Mouse (Mus musculus): ENCODE results near the gene Slc35g3. TPM values are rescaled to one million over a fixed set of nuclear protein-coding genes. Genes with fewer than 3 reads are reported as not detected.
"Not testable (repeated sequence)": the region's sequence is repeated elsewhere in the genome, so short reads cannot be mapped to it uniquely, and the experiment has no call there.

Gene Slc35g3
- polyA plus RNA-seq, 1 experiment from 2014 or later: not detected

- Histone ChIP-seq H3K9ac (peak overlapping the region; percentile 49; the same call in 1 of the 2 replicates), H3K27me3 (no peaks in the 10 kb centered on the region), H3K4me2 (peak overlapping the region; percentile 37), H3K36me3 (peaks cover 18% of the 10 kb centered on the region), H3K9me3 (replicated peaks) (no peaks in the 10 kb centered on the region), H3K4me1 (replicated peaks) (peaks cover 75% of the 10 kb centered on the region), H3K27ac (peak overlapping the region; percentile 53), H3K4me3 (replicated peaks) (no peak overlapping the region; the same call in 1 of the 2 replicates)
- ATAC-seq (ENCODE audit: low read depth): no peak
- no peak for DNase-seq
These were observed 9.1 kb downstream of the Slc35g3 start for GRCm38 (mm10) chr11:69752686-69753085.

GRCm38 (mm10) chr11:69751635-69752034 is 10.1 kb downstream of the Slc35g3 start:
- no peak overlapping the region for H3K27ac ChIP-seq
- peaks cover 64% of the 10 kb centered on the region for H3K4me1 ChIP-seq (replicated peaks)
- H3K4me3 ChIP-seq (replicated peaks): no peak overlapping the region

GRCm38 (mm10) chr11:69731408-69731807 is 30.4 kb downstream of the Slc35g3 start:
- not testable (repeated sequence) for H3K4me3 ChIP-seq (replicated peaks); H3K4me2 ChIP-seq; DNase-seq; H3K27ac ChIP-seq; H3K27me3 ChIP-seq; H3K4me1 ChIP-seq (replicated peaks); H3K9me3 ChIP-seq (replicated peaks); H3K9ac ChIP-seq; ATAC-seq (ENCODE audit: low read depth)
- peaks cover 32% of the 10 kb centered on the region for H3K36me3 ChIP-seq
- 54% methylated on average over 3 of the region's 3 CpGs for WGBS (ENCODE audit: insufficient replicate concordance)

More at GRCm38 (mm10) chr11:69751635-69752034, 10.1 kb downstream of the Slc35g3 start:
- no peak for DNase-seq
- WGBS (ENCODE audit: insufficient replicate concordance): 17% methylated on average over 3 of the region's 3 CpGs
- Histone ChIP-seq H3K27me3 (no peaks in the 10 kb centered on the region), H3K4me2 (peak overlapping the region; percentile 37), H3K36me3 (peaks cover 29% of the 10 kb centered on the region), H3K9me3 (replicated peaks) (no peaks in the 10 kb centered on the region), H3K9ac (peak overlapping the region; percentile 33; the same call in 1 of the 2 replicates)
- peak; percentile 71 for ATAC-seq (ENCODE audit: low read depth)

GRCm38 (mm10) chr11:69729063-69729462 is 32.7 kb downstream of the Slc35g3 start:
- Histone ChIP-seq H3K9me3 (replicated peaks) (no peaks in the 10 kb centered on the region), H3K27me3 (no peaks in the 10 kb centered on the region), H3K9ac (no peak overlapping the region), H3K4me1 (replicated peaks) (peaks cover 6% of the 10 kb centered on the region), H3K4me2 (no peak overlapping the region), H3K27ac (no peak overlapping the region), H3K4me3 (replicated peaks) (no peak overlapping the region), H3K36me3 (peaks cover 9% of the 10 kb centered on the region)
- 24% methylated on average over 3 of the region's 3 CpGs for WGBS (ENCODE audit: insufficient replicate concordance)
- DNase-seq (peak; percentile 60), ATAC-seq (ENCODE audit: low read depth) (no peak)

DNA sequence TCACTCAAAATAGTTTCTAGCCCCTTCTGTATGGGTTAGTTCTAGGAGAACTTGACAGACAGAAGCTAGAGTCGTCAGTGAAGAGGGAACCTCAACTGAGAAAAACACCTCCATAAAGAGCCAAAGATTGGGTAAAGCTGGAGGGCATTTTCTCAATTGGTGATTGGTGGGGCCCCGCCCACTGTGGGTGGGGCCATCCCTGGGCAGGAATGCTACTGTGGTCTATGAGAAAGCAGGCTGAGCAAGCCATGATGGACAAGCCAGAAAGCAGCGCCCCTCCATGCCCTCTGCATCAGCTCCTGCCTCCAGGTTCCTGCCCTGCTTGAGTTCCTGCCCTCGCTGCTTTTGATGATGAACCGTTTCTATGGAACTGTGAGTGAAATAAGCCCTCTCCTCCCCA is 35.8 kb downstream of the Slc35g3 start:
- WGBS (ENCODE audit: insufficient replicate concordance): 32% methylated on average over 5 of the region's 5 CpGs
- no peak overlapping the region for H3K9ac ChIP-seq
- no peak for DNase-seq

DNA sequence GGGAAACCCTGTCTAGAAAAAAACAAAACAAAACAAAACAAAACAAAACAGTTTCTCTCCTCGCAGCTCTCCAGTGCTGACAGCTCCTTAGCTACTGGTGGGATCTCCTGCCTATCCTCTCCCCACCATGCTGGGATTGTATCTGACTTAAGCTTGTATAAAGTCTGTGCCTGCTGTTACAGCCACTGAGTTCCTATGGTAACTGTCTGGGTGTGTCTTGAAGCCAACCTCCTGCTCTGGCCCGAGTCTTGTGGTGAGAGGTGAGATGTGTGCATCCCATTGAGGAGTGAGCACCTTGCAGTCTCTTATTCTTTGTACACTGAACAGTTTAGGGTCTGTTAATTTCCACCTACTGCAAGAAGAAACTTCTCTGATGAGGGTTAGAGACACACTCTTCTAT is 38.7 kb downstream of the Slc35g3 start:
- H3K9me3 ChIP-seq (replicated peaks): no peaks in the 10 kb centered on the region
- H3K4me1 ChIP-seq (replicated peaks): peaks cover 26% of the 10 kb centered on the region
- no peaks in the 10 kb centered on the region for H3K27me3 ChIP-seq
- H3K9ac ChIP-seq: no peak overlapping the region
- ATAC-seq (ENCODE audit: low read depth) (no peak), DNase-seq (no peak)
- no peak overlapping the region for H3K27ac ChIP-seq
- H3K4me3 ChIP-seq (replicated peaks): no peak overlapping the region
- H3K36me3 ChIP-seq: no peaks in the 10 kb centered on the region
- no peak overlapping the region for H3K4me2 ChIP-seq
- 38% methylated on average over 2 of the region's 2 CpGs for WGBS (ENCODE audit: insufficient replicate concordance)

More for the DNA sequence above, 35.8 kb downstream of the Slc35g3 start:
- no peak overlapping the region for H3K4me3 ChIP-seq (replicated peaks)
- H3K4me2 ChIP-seq: no peak overlapping the region
- no peaks in the 10 kb centered on the region for H3K36me3 ChIP-seq
- H3K27ac ChIP-seq: no peak overlapping the region
- H3K27me3 ChIP-seq: no peaks in the 10 kb centered on the region
- ATAC-seq (ENCODE audit: low read depth): no peak
- H3K4me1 ChIP-seq (replicated peaks): peaks cover 11% of the 10 kb centered on the region
- no peaks in the 10 kb centered on the region for H3K9me3 ChIP-seq (replicated peaks)

GRCm38 (mm10) chr11:69720852-69721251 is 40.9 kb downstream of the Slc35g3 start:
- Histone ChIP-seq H3K4me1 (replicated peaks) (peaks cover 42% of the 10 kb centered on the region), H3K27me3 (no peaks in the 10 kb centered on the region), H3K4me2 (no peak overlapping the region), H3K9ac (no peak overlapping the region), H3K36me3 (no peaks in the 10 kb centered on the region), H3K27ac (no peak overlapping the region), H3K4me3 (replicated peaks) (no peak overlapping the region), H3K9me3 (replicated peaks) (no peaks in the 10 kb centered on the region)
- ATAC-seq (ENCODE audit: low read depth) (no peak), DNase-seq (no peak)
- WGBS (ENCODE audit: insufficient replicate concordance): 67% methylated on average over 6 of the region's 6 CpGs

- DNase-seq (no peak), ATAC-seq (ENCODE audit: low read depth) (no peak)
- Histone ChIP-seq H3K4me2 (peak overlapping the region; percentile 60; the same call in 1 of the 2 replicates), H3K27me3 (no peaks in the 10 kb centered on the region), H3K4me3 (replicated peaks) (no peak overlapping the region), H3K36me3 (no peaks in the 10 kb centered on the region), H3K4me1 (replicated peaks) (peaks cover 45% of the 10 kb centered on the region), H3K9me3 (replicated peaks) (no peaks in the 10 kb centered on the region), H3K9ac (no peak overlapping the region), H3K27ac (peak overlapping the region; percentile 73)
- 58% methylated on average over 6 of the region's 6 CpGs for WGBS (ENCODE audit: insufficient replicate concordance)
These were observed 42.3 kb downstream of the Slc35g3 start for GRCm38 (mm10) chr11:69719423-69719822.

- no peaks in the 10 kb centered on the region for H3K36me3 ChIP-seq
- H3K27ac ChIP-seq: peak overlapping the region; percentile 73
- H3K4me2 ChIP-seq: peak overlapping the region; percentile 60
- 13% methylated on average over 15 of the region's 15 CpGs for WGBS (ENCODE audit: insufficient replicate concordance)
- no peaks in the 10 kb centered on the region for H3K9me3 ChIP-seq (replicated peaks)
- H3K4me1 ChIP-seq (replicated peaks): peaks cover 45% of the 10 kb centered on the region
- no peaks in the 10 kb centered on the region for H3K27me3 ChIP-seq
- peak overlapping the region; percentile 35 for H3K4me3 ChIP-seq (replicated peaks)
- peak overlapping the region; percentile 69 for H3K9ac ChIP-seq
- ATAC-seq (ENCODE audit: low read depth) (peak; percentile 94), DNase-seq (peak; percentile 70)
These were observed 43.1 kb downstream of the Slc35g3 start for GRCm38 (mm10) chr11:69718661-69719060.

DNA sequence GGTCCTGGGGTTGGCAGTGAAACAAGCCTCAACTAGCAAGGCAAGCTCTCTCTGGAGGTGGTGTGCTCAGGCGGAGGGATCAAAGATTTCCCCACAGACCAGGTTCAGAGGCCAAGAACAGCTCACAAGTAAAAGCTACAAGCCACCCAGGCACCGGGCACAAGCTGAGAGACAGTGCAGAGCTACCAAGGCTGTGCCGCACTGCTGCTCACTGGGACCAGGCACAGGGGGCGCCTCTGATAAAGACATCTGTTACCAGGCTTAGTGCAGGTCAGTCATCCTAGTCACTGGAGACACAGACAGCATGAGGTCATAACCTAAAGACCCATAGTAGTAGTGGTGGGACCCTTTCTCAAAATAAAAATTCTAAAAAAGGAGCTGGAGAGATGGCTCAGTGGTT is 44.8 kb downstream of the Slc35g3 start:
- H3K36me3 ChIP-seq: no peaks in the 10 kb centered on the region
- no peak for ATAC-seq (ENCODE audit: low read depth)
- H3K27me3 ChIP-seq: no peaks in the 10 kb centered on the region
- WGBS (ENCODE audit: insufficient replicate concordance): 63% methylated on average over 4 of the region's 4 CpGs
- no peaks in the 10 kb centered on the region for H3K9me3 ChIP-seq (replicated peaks)
- DNase-seq: peak; percentile 27
- peak overlapping the region; percentile 55; the same call in 1 of the 2 replicates for H3K27ac ChIP-seq
- H3K4me1 ChIP-seq (replicated peaks): peaks cover 40% of the 10 kb centered on the region
- H3K4me3 ChIP-seq (replicated peaks): no peak overlapping the region
- no peak overlapping the region for H3K4me2 ChIP-seq
- no peak overlapping the region for H3K9ac ChIP-seq

DNA sequence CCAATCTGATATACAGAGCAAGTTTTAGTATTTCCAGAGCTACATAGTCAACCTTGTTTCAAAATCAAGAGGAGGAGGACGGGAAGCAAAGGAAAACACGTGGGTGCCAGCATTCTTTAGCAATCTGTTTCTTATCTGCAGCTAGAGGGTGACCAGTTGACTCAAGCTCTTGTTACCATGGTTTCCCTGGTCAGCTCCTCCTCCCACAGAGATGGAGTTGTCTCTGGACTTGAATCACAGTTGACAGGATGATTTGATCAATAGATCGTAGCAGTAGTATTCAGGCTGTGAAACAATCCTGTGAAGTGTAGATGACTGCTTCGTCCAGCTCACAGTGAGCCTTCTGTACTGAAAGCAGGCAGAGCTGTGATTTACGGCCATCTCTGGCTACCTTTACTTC is 45.8 kb downstream of the Slc35g3 start:
- Histone ChIP-seq H3K27me3 (no peaks in the 10 kb centered on the region), H3K9ac (no peak overlapping the region), H3K27ac (peak overlapping the region; percentile 43; the same call in 1 of the 2 replicates), H3K36me3 (no peaks in the 10 kb centered on the region), H3K4me2 (no peak overlapping the region), H3K9me3 (replicated peaks) (no peaks in the 10 kb centered on the region), H3K4me3 (replicated peaks) (no peak overlapping the region), H3K4me1 (replicated peaks) (peaks cover 40% of the 10 kb centered on the region)
- WGBS (ENCODE audit: insufficient replicate concordance): 26% methylated on average over 5 of the region's 5 CpGs
- ATAC-seq (ENCODE audit: low read depth) (no peak), DNase-seq (no peak)

DNA sequence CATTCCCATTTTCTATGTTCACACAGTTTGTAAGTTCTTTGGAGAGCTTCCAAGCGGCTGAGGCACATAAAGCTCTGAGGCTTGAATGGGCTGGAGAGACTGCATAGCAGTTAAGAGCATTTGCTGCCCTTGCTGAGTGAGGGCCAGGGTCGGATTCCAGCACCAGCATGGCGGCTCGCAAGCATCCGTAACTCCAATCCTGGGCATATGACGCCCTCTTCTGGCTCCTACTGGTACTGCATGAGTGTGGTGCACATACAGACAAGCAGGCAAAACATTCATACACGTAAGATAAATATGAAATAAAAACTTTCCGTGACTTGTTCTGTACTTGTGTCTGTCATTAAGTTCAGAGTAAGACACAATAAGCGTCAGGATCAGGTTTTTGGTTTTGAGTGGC is 46.3 kb downstream of the Slc35g3 start:
- H3K27ac ChIP-seq: 0 out of 2 replicates have a peak overlapping the region, but pooled peaks have one; percentile 9
- no peaks in the 10 kb centered on the region for H3K9me3 ChIP-seq (replicated peaks)
- H3K9ac ChIP-seq: no peak overlapping the region
- no peak overlapping the region for H3K4me3 ChIP-seq (replicated peaks)
- ATAC-seq (ENCODE audit: low read depth) (no peak), DNase-seq (no peak)
- no peak overlapping the region for H3K4me2 ChIP-seq
- no peaks in the 10 kb centered on the region for H3K27me3 ChIP-seq
- 54% methylated on average over 9 of the region's 9 CpGs for WGBS (ENCODE audit: insufficient replicate concordance)
- no peaks in the 10 kb centered on the region for H3K36me3 ChIP-seq
- peaks cover 44% of the 10 kb centered on the region for H3K4me1 ChIP-seq (replicated peaks)
